Mouse (Mus musculus): ENCODE data around the gene Spata31d1d. TPM values are rescaled to one million over a fixed set of nuclear protein-coding genes. Genes with fewer than 3 reads are reported as not detected.

Spata31d1d gene
- polyA plus RNA-seq, 1 experiment from 2014 or later = not detected

DNA sequence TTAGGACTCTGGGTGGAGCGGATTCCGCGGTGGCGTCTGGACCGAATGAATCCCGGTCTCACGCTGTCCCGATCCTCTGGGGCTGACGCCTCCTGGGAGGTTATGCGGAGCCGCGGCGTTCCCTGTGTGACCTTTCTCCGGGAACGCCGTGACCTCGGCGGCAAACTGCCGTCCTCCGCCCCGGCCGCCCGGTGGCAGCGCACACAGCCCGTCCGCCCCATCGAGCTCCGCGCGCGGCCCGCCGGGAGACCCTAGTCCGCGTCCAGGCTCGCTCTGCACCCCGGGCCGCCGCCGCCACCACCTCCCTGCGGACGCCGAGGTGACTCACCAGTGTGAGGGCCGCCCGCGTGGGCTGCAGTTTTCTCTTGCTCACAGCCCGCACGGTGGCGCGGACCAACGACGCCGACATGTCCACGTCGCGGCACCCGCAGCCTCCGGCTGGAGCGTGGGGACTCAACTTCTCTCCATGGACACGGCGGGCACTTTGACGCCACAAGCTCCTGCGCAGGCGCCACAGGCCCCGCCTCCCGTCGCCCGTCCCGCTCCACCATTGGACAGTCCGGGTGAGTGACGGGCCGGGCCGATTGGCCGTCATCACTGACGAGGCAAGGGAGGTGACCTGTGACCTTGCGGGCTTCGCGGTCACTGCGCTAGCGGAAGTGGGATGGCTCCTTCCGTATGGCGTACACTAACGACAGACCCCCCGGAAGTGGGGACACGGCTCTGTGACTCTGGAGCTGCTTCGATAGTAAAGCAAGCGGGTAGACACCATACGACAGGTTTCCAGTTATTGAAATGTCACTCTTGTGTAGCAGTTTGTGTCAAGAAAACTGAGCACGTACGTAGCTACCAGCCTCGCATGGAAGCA lies 38.0 kb upstream of the Spata31d1d start, which contains the start of gene Isca1:
Gene Isca1, minus strand, starts transcription at position 515 of the 868 bp plus-strand sequence.
- peak within 1 kb of the TSS; percentile 77 to 90 for H3K4me3 ChIP-seq (ENCODE audit: control insufficient read depth in 1 of 2, insufficient read depth in 1 of 2, low read depth in 1 of 2, low read length in 2 of 2)
- H3K9ac ChIP-seq (ENCODE audit: low read length) = peak within 1 kb of the TSS; percentile 94
- peaks cover 25 to 37% of the 10 kb centered on the region in 2 experiments for H3K4me1 ChIP-seq (ENCODE audit: control insufficient read depth in 2 of 2, insufficient read depth in 2 of 2, low read length in 2 of 2)
- under 1% methylated on average over 72 of the region's 91 CpGs for WGBS
- peak; percentile 98 for ATAC-seq (ENCODE audit: insufficient number of reproducible peaks, insufficient read depth, low FRiP score, low read depth)
- H3K4me2 ChIP-seq (ENCODE audit: low read length) = peak within 1 kb of the TSS; percentile 65
- H3K27me3 ChIP-seq (ENCODE audit: control insufficient read depth, insufficient read depth, low read length) = no peaks in the 10 kb centered on the region
- H3K9me3 ChIP-seq (ENCODE audit: control insufficient read depth, low read length) = no peaks in the 10 kb centered on the region
- H3K36me3 ChIP-seq (ENCODE audit: control insufficient read depth, insufficient read depth, low read length) = peaks cover 31% of the 10 kb centered on the region
- H3K27ac ChIP-seq (replicated peaks in 1 of 2; ENCODE audit: control insufficient read depth in 1 of 2, insufficient read depth in 1 of 2, low read depth in 2 of 2, low read length in 2 of 2) = peak within 1 kb of the TSS; percentile 96 to 100

- no peak for ATAC-seq (ENCODE audit: insufficient number of reproducible peaks, insufficient read depth, low FRiP score, low read depth)
- peak overlapping the region; percentile 58 to 96; a peak in 3 of 4 replicates for H3K27ac ChIP-seq (replicated peaks in 1 of 2; ENCODE audit: control insufficient read depth in 1 of 2, insufficient read depth in 1 of 2, low read depth in 2 of 2, low read length in 2 of 2)
- 11% methylated on average over 13 of the region's 13 CpGs for WGBS
Measured at GRCm38 (mm10) chr13:59768531-59768930, 37.0 kb upstream of the Spata31d1d start.

DNA sequence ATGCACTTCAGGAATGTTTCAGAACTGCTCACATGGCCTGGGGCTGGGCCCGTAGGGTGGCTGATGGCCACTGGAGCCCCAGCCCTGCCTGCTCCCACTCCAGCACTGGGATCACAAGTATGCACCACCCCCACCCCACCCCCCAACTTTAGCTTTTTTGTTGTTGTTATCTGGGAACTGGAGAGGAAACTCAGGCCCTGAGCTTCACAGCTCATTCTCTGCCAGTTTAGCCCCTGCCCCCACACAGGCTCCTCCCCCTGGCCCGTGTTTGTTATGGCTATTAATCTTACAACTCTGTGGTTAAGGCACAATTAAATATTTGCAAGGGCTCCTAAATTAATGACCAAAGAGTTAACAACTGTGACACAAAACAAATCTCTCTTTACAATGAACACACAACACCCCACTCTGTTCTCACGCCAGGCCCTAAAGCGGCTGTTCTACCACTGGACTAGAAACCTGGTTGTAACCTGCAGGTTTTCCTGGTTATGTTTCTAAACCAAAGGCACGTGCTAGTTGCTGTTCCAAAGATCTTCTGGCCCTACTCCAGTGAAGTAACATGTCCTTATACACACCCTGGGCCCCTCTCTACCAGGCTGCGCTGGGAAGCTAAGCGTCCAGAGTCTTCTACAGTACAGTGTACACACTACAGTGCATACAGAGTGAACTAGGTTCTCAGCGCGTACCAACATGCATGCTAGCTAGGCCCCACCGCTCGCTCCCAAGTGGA lies 35.4 kb upstream of the Spata31d1d start:
- WGBS = 56% methylated on average over 11 of the region's 11 CpGs
- H3K4me1 ChIP-seq (ENCODE audit: control insufficient read depth in 2 of 2, insufficient read depth in 2 of 2, low read length in 2 of 2) = peaks cover 25 to 45% of the 10 kb centered on the region in 2 experiments
- no peaks in the 10 kb centered on the region for H3K27me3 ChIP-seq (ENCODE audit: control insufficient read depth, insufficient read depth, low read length)
- H3K27ac ChIP-seq (replicated peaks in 1 of 2; ENCODE audit: control insufficient read depth in 1 of 2, insufficient read depth in 1 of 2, low read depth in 2 of 2, low read length in 2 of 2) = peak overlapping the region in 1 of 2 experiments; percentile 52; a peak in 3 of 4 replicates
- no peaks in the 10 kb centered on the region for H3K9me3 ChIP-seq (ENCODE audit: control insufficient read depth, low read length)
- no peak for ATAC-seq (ENCODE audit: insufficient number of reproducible peaks, insufficient read depth, low FRiP score, low read depth)
- H3K4me2 ChIP-seq (ENCODE audit: low read length) = peak overlapping the region; percentile 65
- peaks cover 28% of the 10 kb centered on the region for H3K36me3 ChIP-seq (ENCODE audit: control insufficient read depth, insufficient read depth, low read length)
- peak overlapping the region; percentile 35 for H3K9ac ChIP-seq (ENCODE audit: low read length)
- peak overlapping the region; percentile 6 to 16; a peak in 3 of 4 replicates for H3K4me3 ChIP-seq (ENCODE audit: control insufficient read depth in 1 of 2, insufficient read depth in 1 of 2, low read depth in 1 of 2, low read length in 2 of 2)

More at GRCm38 (mm10) chr13:59768531-59768930, 37.0 kb upstream of the Spata31d1d start:
- Histone ChIP-seq H3K9ac (ENCODE audit: low read length) (peak overlapping the region; percentile 94), H3K27me3 (ENCODE audit: control insufficient read depth, insufficient read depth, low read length) (no peaks in the 10 kb centered on the region), H3K4me3 (ENCODE audit: control insufficient read depth in 1 of 2, insufficient read depth in 1 of 2, low read depth in 1 of 2, low read length in 2 of 2) (peak overlapping the region; percentile 77 to 90), H3K36me3 (ENCODE audit: control insufficient read depth, insufficient read depth, low read length) (peaks cover 29% of the 10 kb centered on the region), H3K4me2 (ENCODE audit: low read length) (peak overlapping the region; percentile 65), H3K4me1 (ENCODE audit: control insufficient read depth in 2 of 2, insufficient read depth in 2 of 2, low read length in 2 of 2) (peaks cover 25 to 42% of the 10 kb centered on the region in 2 experiments), H3K9me3 (ENCODE audit: control insufficient read depth, low read length) (no peaks in the 10 kb centered on the region)

DNA sequence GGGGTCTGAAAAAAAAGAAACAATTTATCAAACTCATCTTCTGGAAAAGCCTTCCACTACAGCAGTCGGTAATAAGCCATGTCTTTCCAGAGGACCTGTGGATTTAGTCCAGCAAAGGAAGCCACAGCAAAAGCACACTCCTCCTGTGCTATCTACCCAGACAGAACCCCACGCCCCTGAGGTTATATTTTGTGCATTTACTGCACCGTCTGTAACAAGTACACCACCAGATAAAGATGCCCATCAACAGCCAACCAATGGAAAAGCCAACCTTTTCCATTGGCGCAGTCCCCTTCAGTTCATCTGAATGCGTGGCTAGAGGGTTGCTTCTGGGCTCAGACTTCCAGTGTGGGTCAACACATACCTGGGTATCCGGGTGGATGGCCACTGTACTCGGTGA lies 31.2 kb upstream of the Spata31d1d start:
- no peaks in the 10 kb centered on the region for H3K27me3 ChIP-seq (ENCODE audit: control insufficient read depth, insufficient read depth, low read length)
- peaks cover 16 to 32% of the 10 kb centered on the region in 2 experiments for H3K4me1 ChIP-seq (ENCODE audit: control insufficient read depth in 2 of 2, insufficient read depth in 2 of 2, low read length in 2 of 2)
- 89% methylated on average over 7 of the region's 7 CpGs for WGBS
- H3K36me3 ChIP-seq (ENCODE audit: control insufficient read depth, insufficient read depth, low read length) = peaks cover 66% of the 10 kb centered on the region
- no peaks in the 10 kb centered on the region for H3K9me3 ChIP-seq (ENCODE audit: control insufficient read depth, low read length)
- ATAC-seq (ENCODE audit: insufficient number of reproducible peaks, insufficient read depth, low FRiP score, low read depth) = no peak
- no peak overlapping the region for H3K4me3 ChIP-seq (ENCODE audit: control insufficient read depth in 1 of 2, insufficient read depth in 1 of 2, low read depth in 1 of 2, low read length in 2 of 2)
- no peak overlapping the region for H3K4me2 ChIP-seq (ENCODE audit: low read length)
- no peak overlapping the region for H3K9ac ChIP-seq (ENCODE audit: low read length)
- no peak overlapping the region for H3K27ac ChIP-seq (replicated peaks in 1 of 2; ENCODE audit: control insufficient read depth in 1 of 2, insufficient read depth in 1 of 2, low read depth in 2 of 2, low read length in 2 of 2)

DNA sequence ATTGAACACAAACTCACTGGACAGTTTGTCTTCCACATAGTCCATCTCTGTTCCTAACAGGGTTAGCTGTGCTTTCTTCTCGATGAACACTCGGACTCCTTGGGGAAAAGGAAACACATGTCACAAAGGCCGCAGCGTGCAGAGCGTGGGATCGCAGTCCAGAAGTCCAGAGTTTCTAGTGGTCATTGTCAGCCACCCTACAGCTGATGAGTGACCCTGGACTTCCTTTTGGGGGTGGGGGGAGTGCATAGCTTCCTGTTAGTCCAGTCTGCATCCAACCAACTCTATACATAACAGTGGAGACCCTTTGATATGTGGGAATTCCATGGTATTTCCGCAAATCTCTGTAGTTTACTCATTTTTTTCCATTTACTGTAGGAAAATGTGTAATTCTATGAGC lies 25.4 kb upstream of the Spata31d1d start:
- Histone ChIP-seq H3K9ac (ENCODE audit: low read length) (no peak overlapping the region), H3K4me2 (ENCODE audit: low read length) (no peak overlapping the region), H3K36me3 (ENCODE audit: control insufficient read depth, insufficient read depth, low read length) (peaks cover 71% of the 10 kb centered on the region), H3K4me3 (ENCODE audit: control insufficient read depth in 1 of 2, insufficient read depth in 1 of 2, low read depth in 1 of 2, low read length in 2 of 2) (no peak overlapping the region), H3K4me1 (ENCODE audit: control insufficient read depth in 2 of 2, insufficient read depth in 2 of 2, low read length in 2 of 2) (no peaks in the 10 kb centered on the region), H3K27ac (replicated peaks in 1 of 2; ENCODE audit: control insufficient read depth in 1 of 2, insufficient read depth in 1 of 2, low read depth in 2 of 2, low read length in 2 of 2) (peak overlapping the region in 1 of 2 experiments; percentile 51; a peak in 1 of 4 replicates), H3K27me3 (ENCODE audit: control insufficient read depth, insufficient read depth, low read length) (no peaks in the 10 kb centered on the region), H3K9me3 (ENCODE audit: control insufficient read depth, low read length) (no peaks in the 10 kb centered on the region)
- 67% methylated on average over 7 of the region's 7 CpGs for WGBS
- no peak for ATAC-seq (ENCODE audit: insufficient number of reproducible peaks, insufficient read depth, low FRiP score, low read depth)

GRCm38 (mm10) chr13:59750310-59750709 lies 18.8 kb upstream of the Spata31d1d start:
- no peaks in the 10 kb centered on the region for H3K9me3 ChIP-seq (ENCODE audit: control insufficient read depth, low read length)
- 60% methylated on average over 12 of the region's 12 CpGs for WGBS
- H3K4me3 ChIP-seq (ENCODE audit: control insufficient read depth in 1 of 2, insufficient read depth in 1 of 2, low read depth in 1 of 2, low read length in 2 of 2) = no peak overlapping the region
- peaks cover 15% of the 10 kb centered on the region for H3K36me3 ChIP-seq (ENCODE audit: control insufficient read depth, insufficient read depth, low read length)
- H3K27me3 ChIP-seq (ENCODE audit: control insufficient read depth, insufficient read depth, low read length) = no peaks in the 10 kb centered on the region
- H3K4me2 ChIP-seq (ENCODE audit: low read length) = no peak overlapping the region
- H3K4me1 ChIP-seq (ENCODE audit: control insufficient read depth in 2 of 2, insufficient read depth in 2 of 2, low read length in 2 of 2) = no peaks in the 10 kb centered on the region
- no peak for ATAC-seq (ENCODE audit: insufficient number of reproducible peaks, insufficient read depth, low FRiP score, low read depth)
- no peak overlapping the region for H3K9ac ChIP-seq (ENCODE audit: low read length)
- H3K27ac ChIP-seq (replicated peaks in 1 of 2; ENCODE audit: control insufficient read depth in 1 of 2, insufficient read depth in 1 of 2, low read depth in 2 of 2, low read length in 2 of 2) = no peak overlapping the region

GRCm38 (mm10) chr13:59746711-59747110 lies 15.2 kb upstream of the Spata31d1d start, which contains the start of gene 1700014D04Rik:
1700014D04Rik (minus strand) TSS chr13:59746752.
- H3K4me1 ChIP-seq (ENCODE audit: control insufficient read depth in 2 of 2, insufficient read depth in 2 of 2, low read length in 2 of 2) = no peaks in the 10 kb centered on the region
- 0 out of 2 replicates have a peak, but pooled peaks have one; percentile 36 for ATAC-seq (ENCODE audit: insufficient number of reproducible peaks, insufficient read depth, low FRiP score, low read depth)
- no peak within 1 kb of the TSS for H3K9ac ChIP-seq (ENCODE audit: low read length)
- no peaks in the 10 kb centered on the region for H3K36me3 ChIP-seq (ENCODE audit: control insufficient read depth, insufficient read depth, low read length)
- no peaks in the 10 kb centered on the region for H3K27me3 ChIP-seq (ENCODE audit: control insufficient read depth, insufficient read depth, low read length)
- H3K4me3 ChIP-seq (ENCODE audit: control insufficient read depth in 1 of 2, insufficient read depth in 1 of 2, low read depth in 1 of 2, low read length in 2 of 2) = no peak within 1 kb of the TSS
- H3K9me3 ChIP-seq (ENCODE audit: control insufficient read depth, low read length) = no peaks in the 10 kb centered on the region
- H3K27ac ChIP-seq (replicated peaks in 1 of 2; ENCODE audit: control insufficient read depth in 1 of 2, insufficient read depth in 1 of 2, low read depth in 2 of 2, low read length in 2 of 2) = no peak within 1 kb of the TSS
- H3K4me2 ChIP-seq (ENCODE audit: low read length) = no peak within 1 kb of the TSS
- 79% methylated on average over 9 of the region's 9 CpGs for WGBS
